Mouse (Mus musculus) retina, postnatal 7 days (tissue): ENCODE measurements at regions not wholly inside any gene's neighbourhood (a gene's known extent, or its start where the extent isn't known, plus 50 kb on each side); places are given as distances from the start of the nearest gene placed in this dataset.

Experiments used
- DNase-seq: peaks from one replicate; pipeline ENCODE4 v3.0.0-alpha.2; 2012; ENCODE audit warnings: low read depth, low spot score

DNA sequence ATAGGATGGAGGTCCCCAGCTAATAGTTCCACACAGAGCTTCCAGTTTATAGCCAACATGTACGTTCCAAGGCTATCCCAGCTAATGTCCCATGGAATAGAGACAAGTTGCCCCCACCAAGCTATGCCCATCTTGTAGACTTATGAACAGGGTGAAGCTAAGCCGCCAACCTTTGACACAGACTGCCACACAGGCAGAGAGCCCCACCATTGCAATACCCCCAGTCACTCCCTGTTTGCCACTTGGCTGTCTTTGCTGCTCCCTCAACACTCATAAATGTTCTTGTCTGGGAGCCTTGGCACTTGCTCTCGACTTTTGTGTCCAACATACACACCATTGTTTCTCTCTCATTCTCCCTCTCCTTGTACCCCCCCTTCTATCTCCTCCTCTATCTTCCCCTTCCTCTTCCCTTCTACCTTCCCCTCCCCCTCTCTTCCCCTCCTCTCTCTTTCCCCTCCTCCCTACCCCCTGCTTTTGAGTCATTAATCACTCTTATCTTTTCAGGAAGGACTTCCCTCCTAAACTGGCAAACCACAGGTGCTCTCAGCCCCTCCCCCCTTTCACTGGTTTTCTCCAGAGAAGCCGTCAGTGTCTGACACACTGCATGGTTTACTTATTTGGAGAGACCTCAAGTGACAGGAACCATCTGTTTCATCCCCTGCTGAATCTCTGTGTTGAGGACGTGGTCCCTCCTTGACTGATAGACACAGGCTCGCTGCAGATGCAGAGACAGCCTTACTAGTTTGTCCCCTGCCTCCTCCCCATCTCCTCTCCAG lies 148.2 kb downstream of the Kdr start:
- DNase-seq = no peak

DNA sequence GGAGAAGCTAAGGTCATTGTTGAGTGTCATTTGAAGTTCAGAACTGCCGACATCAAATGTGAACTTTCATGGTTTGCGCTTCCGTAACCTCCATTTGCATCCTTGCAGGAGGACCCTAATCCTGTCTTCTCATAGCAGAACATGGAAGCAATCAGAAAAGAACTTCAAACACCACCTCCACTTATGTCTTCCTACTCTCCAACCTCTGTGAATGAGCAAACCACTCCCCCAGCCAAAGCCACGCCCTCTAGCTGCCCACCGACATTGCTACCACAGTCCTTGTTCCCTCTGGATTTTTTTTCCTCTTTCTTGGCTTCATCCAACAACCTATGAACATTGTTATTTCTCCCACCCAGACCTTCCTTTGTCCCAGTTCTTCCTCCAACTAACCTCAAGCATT lies 149.9 kb downstream of the Kdr start:
- DNase-seq = no peak

DNA sequence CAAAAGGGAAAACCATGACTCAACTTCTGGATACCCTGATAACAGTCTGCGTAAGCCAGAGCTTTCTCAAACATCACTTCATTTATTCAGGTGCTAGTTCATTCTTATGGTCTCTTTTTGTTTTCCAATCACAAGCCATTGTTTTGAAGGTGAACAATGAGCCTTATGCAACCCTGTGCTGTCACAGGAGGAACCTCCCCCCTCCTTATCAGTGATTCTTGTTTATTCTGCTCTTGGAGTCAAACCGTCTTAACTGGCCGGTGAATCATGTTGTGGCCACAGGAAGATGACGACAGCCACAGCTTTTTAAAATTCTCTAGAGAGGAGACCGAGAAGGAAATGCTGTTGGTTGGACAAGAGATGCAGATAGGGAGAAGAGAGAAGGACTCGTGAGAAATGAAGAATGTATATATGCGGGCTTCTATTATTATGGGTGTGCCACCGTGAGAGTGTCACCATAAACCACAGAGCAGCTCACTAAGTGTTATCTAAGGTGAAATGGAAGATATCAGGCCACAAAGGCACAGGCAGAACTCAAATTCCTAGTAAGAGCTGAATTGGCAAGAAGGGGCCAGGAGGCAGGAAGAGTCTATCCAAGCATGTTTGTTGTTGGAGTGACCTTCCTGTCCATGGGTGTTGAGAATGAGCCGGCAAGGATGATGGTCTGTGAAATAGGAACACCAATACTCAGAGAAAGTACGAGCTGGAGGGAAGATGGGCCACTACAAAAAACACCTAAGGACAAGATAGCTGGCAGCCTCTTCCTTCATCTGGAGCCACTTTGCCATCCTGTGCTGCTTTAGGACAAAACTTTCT lies 151.8 kb downstream of the Kdr start:
- DNase-seq = no peak

GRCm38 (mm10) chr5:75825576-75825975 lies 152.7 kb downstream of the Kdr start:
- no peak for DNase-seq

GRCm38 (mm10) chr5:75824660-75825059 lies 153.6 kb downstream of the Kdr start:
- DNase-seq = no peak

- DNase-seq = no peak
Observed at GRCm38 (mm10) chr5:75823646-75824045, 154.6 kb downstream of the Kdr start.

- no peak for DNase-seq
Observed at GRCm38 (mm10) chr5:75817396-75817795, 160.9 kb downstream of the Kdr start.

- DNase-seq = no peak
Observed at GRCm38 (mm10) chr5:75814393-75814984, 163.8 kb downstream of the Kdr start.

- DNase-seq = no peak
Observed at GRCm38 (mm10) chr5:75812686-75813085, 165.6 kb downstream of the Kdr start.

- DNase-seq = no peak
Observed at GRCm38 (mm10) chr5:75808551-75809332, 169.5 kb downstream of the Kdr start.

DNA sequence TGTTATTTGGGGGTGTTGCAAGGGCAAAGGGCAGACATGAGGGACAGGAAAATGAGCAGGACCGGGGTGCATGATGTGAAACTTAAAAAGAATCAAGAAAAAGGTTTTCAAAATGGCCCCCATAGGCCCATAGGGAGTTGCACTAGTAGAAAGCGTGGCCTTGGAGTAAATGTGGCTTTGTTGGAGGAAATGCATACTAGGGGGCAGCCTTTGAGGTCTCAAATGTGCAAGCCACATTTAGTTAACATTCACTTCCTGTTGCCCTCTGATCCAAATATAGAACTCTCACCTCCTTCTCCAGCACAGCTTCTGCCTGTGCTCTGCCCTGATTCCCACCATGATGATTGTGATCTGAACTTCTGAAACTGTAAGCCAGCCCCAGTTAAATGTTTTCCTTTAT lies 173.2 kb downstream of the Kdr start:
- DNase-seq = no peak

GRCm38 (mm10) chr5:75804340-75804739 lies 173.9 kb downstream of the Kdr start:
- no peak for DNase-seq

DNA sequence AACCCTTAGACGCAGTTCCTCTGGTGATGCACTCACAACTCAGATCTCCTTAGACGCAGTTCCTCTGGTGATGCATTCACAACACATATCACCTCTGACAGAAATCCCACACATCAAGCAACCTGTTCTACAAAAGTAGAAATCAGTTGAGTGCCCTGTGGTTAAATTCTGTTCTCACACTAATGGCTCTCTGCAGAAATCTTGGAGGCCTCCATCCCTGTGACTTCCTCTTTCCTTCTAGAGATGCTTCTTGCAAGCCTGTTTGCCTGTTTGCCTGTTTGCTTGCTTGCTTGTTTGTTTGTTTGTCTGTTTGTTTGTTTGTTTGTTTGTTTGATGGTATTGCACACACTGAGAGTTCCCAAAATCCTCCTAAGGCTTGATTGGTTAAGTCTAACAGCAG lies 175.2 kb downstream of the Kdr start:
- DNase-seq = no peak

GRCm38 (mm10) chr5:75800040-75800989 lies 177.9 kb downstream of the Kdr start:
- no peak for DNase-seq

- DNase-seq = no peak
Observed at GRCm38 (mm10) chr5:75799627-75800026, 178.6 kb downstream of the Kdr start.

DNA sequence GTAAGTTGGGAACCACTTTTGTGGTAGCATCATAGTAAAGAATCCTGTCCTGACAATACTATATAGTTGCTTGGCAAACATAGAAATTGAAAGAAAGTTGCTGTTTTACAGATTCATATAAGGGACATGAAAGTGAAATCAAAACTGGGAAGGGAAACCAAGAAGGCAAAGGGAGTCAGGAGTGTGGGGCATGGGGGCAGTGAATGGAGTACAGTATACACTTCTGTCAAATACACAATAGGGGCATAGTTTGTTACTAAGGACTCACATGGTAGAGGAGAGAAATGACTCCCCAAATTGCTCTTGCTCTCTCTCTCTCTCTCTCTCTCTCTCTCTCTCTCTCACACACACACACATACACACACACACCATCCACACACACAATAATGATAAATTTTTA lies 185.1 kb downstream of the Kdr start:
- DNase-seq = no peak

GRCm38 (mm10) chr5:75791738-75792137 lies 186.5 kb downstream of the Kdr start:
- no peak for DNase-seq

GRCm38 (mm10) chr5:75788087-75788486 lies 190.2 kb downstream of the Kdr start:
- no peak for DNase-seq

DNA sequence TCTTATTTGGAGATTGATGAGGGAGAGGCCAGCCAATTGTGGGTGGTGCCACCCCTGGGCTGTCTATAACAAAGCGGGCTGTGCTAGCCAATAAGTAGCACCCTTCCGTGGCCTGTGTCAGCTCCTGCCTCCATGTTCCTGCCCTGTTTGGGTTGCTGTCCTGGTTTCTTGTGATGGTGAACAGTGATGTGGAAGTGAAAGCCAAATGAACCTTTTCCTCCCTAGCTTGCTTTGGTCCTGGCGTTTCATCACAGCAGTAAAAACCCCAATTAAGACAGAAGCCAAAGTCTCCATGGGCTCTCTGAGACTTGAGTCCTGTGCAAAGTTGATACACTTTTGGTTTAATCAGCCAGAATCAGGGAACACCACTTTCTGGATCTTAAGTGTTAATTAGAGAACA lies 192.1 kb downstream of the Kdr start:
- no peak for DNase-seq

DNA sequence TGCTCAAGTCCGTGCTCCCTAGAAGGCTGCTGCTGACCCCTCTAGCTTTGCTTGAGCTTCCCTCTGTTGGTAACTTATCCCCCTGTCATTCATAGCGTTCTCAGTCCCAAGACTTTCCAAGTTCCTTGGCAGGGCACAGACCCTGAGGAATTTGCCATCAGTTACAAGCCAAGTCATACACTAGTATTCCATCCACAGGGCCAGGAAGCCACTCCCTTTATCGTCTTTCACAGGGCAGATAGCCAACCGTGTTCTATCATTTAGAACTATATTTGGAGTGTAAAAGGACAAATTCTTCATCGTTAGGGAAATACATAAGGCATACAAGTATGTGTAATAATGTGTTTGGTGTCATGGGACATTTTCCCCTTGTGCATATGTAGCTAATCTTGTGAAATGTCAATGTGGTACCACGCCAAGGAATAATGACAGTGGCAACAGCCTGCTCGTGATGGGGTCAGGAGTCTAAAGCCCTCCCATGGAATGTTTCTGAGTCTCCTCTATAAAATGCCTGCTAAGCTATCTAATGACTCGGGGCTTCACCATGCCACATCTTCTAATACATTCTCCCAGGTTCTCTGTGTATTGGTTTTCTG lies 193.2 kb downstream of the Kdr start:
- DNase-seq = no peak
